18 mouse cellular contexts compared by ENCODE assay signal in genomic region chr11:100490951-100491350, GRCm38 (mm10). TPM values are rescaled to one million over a fixed set of nuclear protein-coding genes. Genes with fewer than 3 reads are reported as not detected.
DNase-seq lines count a peak whose midpoint lies in the region; ATAC-seq and TF ChIP-seq lines count a peak whose summit lies in the region.
"Had no signal": no experiment of that assay in that cellular context is flagged by ENCODE, and none has a peak within 500 bp of the region (broad histone marks: within the 10 kb centered on the region; RNA-seq: fewer than 3 reads in every experiment).

No protein-coding gene starts in this region.

- H3K9ac ChIP-seq in forebrain, postnatal 0 days: no peak overlapping the region
- no peak overlapping the region for H3K9ac ChIP-seq in forebrain, embryonic 15.5 days (replicated peaks)
- H3K9ac ChIP-seq in liver, embryonic 14.5 days (replicated peaks): no peak overlapping the region
- H3K9ac ChIP-seq in liver, embryonic 12.5 days: no peak overlapping the region
- no peak overlapping the region for H3K9ac ChIP-seq in CH12.LX (ENCODE audit: insufficient read depth, low read depth)
- H3K9ac ChIP-seq: embryonic facial prominence, embryonic 12.5 days; forebrain, embryonic 13.5 days; neural tube, embryonic 13.5 days; stomach, embryonic 15.5 days had no signal

- no peaks in the 10 kb centered on the region; the same call in 1 of the 2 replicates for H3K79me2 ChIP-seq in CH12.LX (replicated peaks; ENCODE audit: control insufficient read depth, extremely low read depth, insufficient read depth, poor library complexity, severe bottlenecking)

- in situ Hi-C loops in CH12.LX (cut with MboI; ENCODE audit: low pct_ligation_motif_present, low pct_unique_long_range_greater_than_20kb, low sequenced_read_pairs): no loop called here

- peaks cover 87% of the 10 kb centered on the region for H3K36me3 ChIP-seq in forebrain, postnatal 0 days (ENCODE audit: insufficient read depth)
- H3K36me3 ChIP-seq in forebrain, embryonic 15.5 days: peaks cover 92% of the 10 kb centered on the region
- peaks cover 32% of the 10 kb centered on the region for H3K36me3 ChIP-seq in liver, embryonic 14.5 days (replicated peaks; ENCODE audit: control insufficient read depth, insufficient read depth, low read depth)
- H3K36me3 ChIP-seq in liver, embryonic 12.5 days: peaks cover 96% of the 10 kb centered on the region
- peaks cover 82 to 94% of the 10 kb centered on the region in 2 experiments for H3K36me3 ChIP-seq in CH12.LX (replicated peaks in 1 of 2; ENCODE audit: control insufficient read depth in 1 of 2, insufficient read depth in 1 of 2, low read length in 1 of 2)

- peak; percentile 34 for TF ChIP-seq RAD21 in CH12.LX (IDR thresholded peaks at IDR 0.05; ENCODE audit: low read depth, low read length)

- no peak overlapping the region for H3K27ac ChIP-seq in forebrain, postnatal 0 days (ENCODE audit: low read depth, low read length)
- no peak overlapping the region for H3K27ac ChIP-seq in forebrain, embryonic 15.5 days (replicated peaks)
- no peak overlapping the region for H3K27ac ChIP-seq in liver, embryonic 14.5 days
- H3K27ac ChIP-seq in liver, embryonic 12.5 days: no peak overlapping the region
- no peak overlapping the region for H3K27ac ChIP-seq in CH12.LX (ENCODE audit: insufficient read depth, low read depth)
- H3K27ac ChIP-seq: embryonic facial prominence, embryonic 12.5 days; forebrain, embryonic 13.5 days; neural tube, embryonic 13.5 days; stomach, embryonic 15.5 days had no signal

- no peak for ATAC-seq in forebrain, postnatal 0 days
- ATAC-seq in forebrain, embryonic 15.5 days (replicated peaks): no peak
- no peak for ATAC-seq in liver, embryonic 14.5 days (ENCODE audit: insufficient read depth)
- no peak for ATAC-seq in liver, embryonic 12.5 days
- ATAC-seq: forebrain, embryonic 13.5 days had no signal

- no peak overlapping the region for H3K4me2 ChIP-seq in forebrain, postnatal 0 days (ENCODE audit: low read depth)
- H3K4me2 ChIP-seq in forebrain, embryonic 15.5 days (replicated peaks): no peak overlapping the region
- H3K4me2 ChIP-seq in liver, embryonic 14.5 days (ENCODE audit: low read depth): no peak overlapping the region
- H3K4me2 ChIP-seq in liver, embryonic 12.5 days: no peak overlapping the region
- no peak overlapping the region for H3K4me2 ChIP-seq in CH12.LX (ENCODE audit: insufficient read depth, low read depth, poor library complexity, severe bottlenecking)
- H3K4me2 ChIP-seq: embryonic facial prominence, embryonic 12.5 days; forebrain, embryonic 13.5 days; neural tube, embryonic 13.5 days; stomach, embryonic 15.5 days had no signal

- no peak for TF ChIP-seq POLR2A in CH12.LX (IDR thresholded peaks at IDR 0.05; ENCODE audit: low read depth, low read length)

- H3K9me3 ChIP-seq in forebrain, postnatal 0 days (ENCODE audit: low read length): no peaks in the 10 kb centered on the region
- H3K9me3 ChIP-seq in forebrain, embryonic 15.5 days: no peaks in the 10 kb centered on the region
- H3K9me3 ChIP-seq in liver, embryonic 14.5 days (ENCODE audit: control insufficient read depth, low read length): no peaks in the 10 kb centered on the region
- H3K9me3 ChIP-seq in liver, embryonic 12.5 days (replicated peaks): no peaks in the 10 kb centered on the region
- H3K9me3 ChIP-seq in CH12.LX (replicated peaks; ENCODE audit: low read length): no peaks in the 10 kb centered on the region
- H3K9me3 ChIP-seq: embryonic facial prominence, embryonic 12.5 days; forebrain, embryonic 13.5 days; neural tube, embryonic 13.5 days; stomach, embryonic 15.5 days had no signal

- H3K27me3 ChIP-seq in forebrain, postnatal 0 days (ENCODE audit: insufficient read depth, low read length): no peaks in the 10 kb centered on the region
- no peaks in the 10 kb centered on the region for H3K27me3 ChIP-seq in forebrain, embryonic 15.5 days
- no peaks in the 10 kb centered on the region for H3K27me3 ChIP-seq in liver, embryonic 14.5 days (ENCODE audit: control insufficient read depth, insufficient read depth, low read length)
- no peaks in the 10 kb centered on the region for H3K27me3 ChIP-seq in liver, embryonic 12.5 days (replicated peaks)
- no peaks in the 10 kb centered on the region for H3K27me3 ChIP-seq in CH12.LX (replicated peaks)
- H3K27me3 ChIP-seq: embryonic facial prominence, embryonic 12.5 days; forebrain, embryonic 13.5 days; neural tube, embryonic 13.5 days; stomach, embryonic 15.5 days had no signal

- peak; percentile 31 for DNase-seq in forebrain, postnatal 0 days
- DNase-seq in liver, embryonic 14.5 days (ENCODE audit: low read depth in 3 of 3, low spot score in 3 of 3): no peak
- peak; percentile 40 for DNase-seq in CH12.LX (ENCODE audit: extremely low read depth)
- peak; percentile 56 for DNase-seq in induced T-regulatory cell, adult 2 months (ENCODE audit: low read depth)
- DNase-seq in adrenal gland, adult 18-20 months (ENCODE audit: low spot score in 2 of 2): no peak
- DNase-seq in cerebellum, adult 8-10 months: no peak
- DNase-seq: adrenal gland, adult 8-10 months; heart, postnatal 4 days; kidney, postnatal 10 days had no signal

- no peaks in the 10 kb centered on the region for H3K4me1 ChIP-seq in forebrain, postnatal 0 days (ENCODE audit: insufficient read depth)
- H3K4me1 ChIP-seq in forebrain, embryonic 15.5 days: no peaks in the 10 kb centered on the region
- H3K4me1 ChIP-seq in liver, embryonic 14.5 days (replicated peaks; ENCODE audit: control insufficient read depth in 2 of 2, insufficient read depth in 2 of 2, low read length in 1 of 2): no peaks in the 10 kb centered on the region
- H3K4me1 ChIP-seq in liver, embryonic 12.5 days: no peaks in the 10 kb centered on the region
- H3K4me1 ChIP-seq in CH12.LX (ENCODE audit: control insufficient read depth in 1 of 2, insufficient read depth in 2 of 2): no peaks in the 10 kb centered on the region
- H3K4me1 ChIP-seq: embryonic facial prominence, embryonic 12.5 days; forebrain, embryonic 13.5 days; neural tube, embryonic 13.5 days; stomach, embryonic 15.5 days had no signal

- H3K4me3 ChIP-seq in forebrain, postnatal 0 days (ENCODE audit: low read depth, low read length): no peak overlapping the region
- H3K4me3 ChIP-seq in forebrain, embryonic 15.5 days: no peak overlapping the region
- no peak overlapping the region for H3K4me3 ChIP-seq in liver, embryonic 14.5 days (ENCODE audit: insufficient read depth in 1 of 2, low read depth in 2 of 2, low read length in 2 of 2)
- no peak overlapping the region for H3K4me3 ChIP-seq in liver, embryonic 12.5 days
- no peak overlapping the region for H3K4me3 ChIP-seq in CH12.LX (replicated peaks in 1 of 3; ENCODE audit: low read depth in 2 of 3, low read length in 2 of 3, poor library complexity in 1 of 3)
- H3K4me3 ChIP-seq: embryonic facial prominence, embryonic 12.5 days; forebrain, embryonic 13.5 days; neural tube, embryonic 13.5 days; stomach, embryonic 15.5 days had no signal

- dilution Hi-C loops in CH12.LX (cut with MboI; ENCODE audit: extremely low pct_ligation_motif_present, extremely low pct_unique_long_range_greater_than_20kb, low sequenced_read_pairs): no loop called here

- TF ChIP-seq CTCF in forebrain, postnatal 0 days (IDR thresholded peaks at IDR 0.05; ENCODE audit: low read depth): peak; percentile 60
- peak; percentile 46 for TF ChIP-seq CTCF in liver, embryonic 14.5 days (IDR thresholded peaks at IDR 0.05; ENCODE audit: low read depth)
- TF ChIP-seq CTCF in CH12.LX (conservative IDR thresholded peaks at IDR 0.05 in 1 of 2, IDR thresholded peaks at IDR 0.05 in 1 of 2; ENCODE audit: low read depth in 2 of 2, low read length in 2 of 2): peak in 1 of 2 experiments; percentile 85; a peak in 3 of 4 replicates

- TF ChIP-seq EP300 in liver, embryonic 14.5 days (IDR thresholded peaks at IDR 0.05; ENCODE audit: low read depth): no peak
- TF ChIP-seq EP300 in CH12.LX (IDR thresholded peaks at IDR 0.05; ENCODE audit: low read length): no peak

- WGBS in forebrain, postnatal 0 days: 89% methylated on average over 6 of the region's 6 CpGs
- WGBS in forebrain, embryonic 15.5 days: 93% methylated on average over 6 of the region's 6 CpGs
- 80% methylated on average over 6 of the region's 6 CpGs for WGBS in liver, embryonic 14.5 days (ENCODE audit: insufficient replicate concordance)
- 81% methylated on average over 6 of the region's 6 CpGs for WGBS in liver, embryonic 12.5 days (ENCODE audit: insufficient replicate concordance)

RNA-seq across cellular contexts. Expression of gene Klhl11, which starts 18.4 kb away (rescaled TPM):
- 60.1 and 73.9 TPM in 2 replicates for total RNA-seq in forebrain, postnatal 0 days (2014; rRNA removed)
- polyA plus RNA-seq in forebrain, postnatal 0 days (2015; fragmentation: Nextera tagmentation; extraction: Ambion mirVana): 7.8 and 9.6 TPM in 2 replicates
- polyA plus RNA-seq in forebrain, embryonic 15.5 days (2015; fragmentation: Nextera tagmentation; extraction: Ambion mirVana): 13.5 and 14.0 TPM in 2 replicates
- 0.90 and 1.2 TPM in 2 replicates for polyA plus RNA-seq in liver, embryonic 14.5 days (2012; rRNA removed)
- 1.8 and 2.2 TPM in 2 replicates for polyA plus RNA-seq in liver, embryonic 14.5 days (2014; fragmentation: Nextera tagmentation; extraction: Ambion mirVana)
- polyA plus RNA-seq in liver, embryonic 12.5 days (2016; fragmentation: Nextera tagmentation; extraction: Ambion mirVana): 3.6 and 4.8 TPM in 2 replicates
- total RNA-seq in CH12.LX (2012; rRNA removed) (19.5 and 24.1 TPM in 2 replicates), CH12.LX (2014; rRNA removed) (12.8 and 13.7 TPM in 2 replicates)
- 9.8 and 10.1 TPM in 2 replicates for polyA plus RNA-seq in CH12.LX (2012; ENCODE audit: insufficient read length, low read depth)
- 10 to 100 TPM; 51.5 to 58.3 TPM for total RNA-seq in adrenal gland, adult 18-20 months (2021)

RNA-seq across cellular contexts. Expression of gene Acly, which starts 36.8 kb away (rescaled TPM):
- total RNA-seq in forebrain, postnatal 0 days (2014; rRNA removed): 199 and 203 TPM in 2 replicates
- 89.9 and 109 TPM in 2 replicates for polyA plus RNA-seq in forebrain, postnatal 0 days (2015; fragmentation: Nextera tagmentation; extraction: Ambion mirVana)
- polyA plus RNA-seq in forebrain, embryonic 15.5 days (2015; fragmentation: Nextera tagmentation; extraction: Ambion mirVana): 230 and 237 TPM in 2 replicates
- polyA plus RNA-seq in liver, embryonic 14.5 days (2012; rRNA removed): 35.5 and 45.9 TPM in 2 replicates
- polyA plus RNA-seq in liver, embryonic 14.5 days (2014; fragmentation: Nextera tagmentation; extraction: Ambion mirVana): 68.2 and 76.7 TPM in 2 replicates
- polyA plus RNA-seq in liver, embryonic 12.5 days (2016; fragmentation: Nextera tagmentation; extraction: Ambion mirVana): 135 and 136 TPM in 2 replicates
- total RNA-seq in CH12.LX (2012; rRNA removed): 246 and 263 TPM in 2 replicates
- total RNA-seq in CH12.LX (2014; rRNA removed): 245 and 277 TPM in 2 replicates
- 196 and 213 TPM in 2 replicates for polyA plus RNA-seq in CH12.LX (2012; ENCODE audit: insufficient read length, low read depth)
- total RNA-seq in adrenal gland, adult 18-20 months (2021): 1,000 to 10,000 TPM; 1,875 to 2,782 TPM

RNA-seq across cellular contexts. Expression of gene Klhl10, which starts 49.2 kb away (rescaled TPM):
- total RNA-seq in forebrain, postnatal 0 days (2014; rRNA removed): 0.29 and 0.46 TPM in 2 replicates
- polyA plus RNA-seq in forebrain, postnatal 0 days (2015; fragmentation: Nextera tagmentation; extraction: Ambion mirVana): 0.53 and 0.65 TPM in 2 replicates
- 0.67 and 0.69 TPM in 2 replicates for polyA plus RNA-seq in forebrain, embryonic 15.5 days (2015; fragmentation: Nextera tagmentation; extraction: Ambion mirVana)
- 0.08 and 0.16 TPM in 2 replicates for polyA plus RNA-seq in liver, embryonic 14.5 days (2012; rRNA removed)
- 0.11 and 0.15 TPM in 2 replicates for polyA plus RNA-seq in liver, embryonic 14.5 days (2014; fragmentation: Nextera tagmentation; extraction: Ambion mirVana)
- polyA plus RNA-seq in liver, embryonic 12.5 days (2016; fragmentation: Nextera tagmentation; extraction: Ambion mirVana): 0.12 and 0.32 TPM in 2 replicates
- total RNA-seq in CH12.LX (2012; rRNA removed) (0.67 and 1.1 TPM in 2 replicates), CH12.LX (2014; rRNA removed) (0.48 and 0.54 TPM in 2 replicates)
- polyA plus RNA-seq in CH12.LX (2012; ENCODE audit: insufficient read length, low read depth): 0.30 and 0.56 TPM in 2 replicates
- total RNA-seq in adrenal gland, adult 18-20 months (2021): under 1 TPM; 0.67 to 0.96 TPM
- total RNA-seq: granulocyte monocyte progenitor cell, adult 5-6 weeks; megakaryocyte-erythroid progenitor cell, adult 5-6 weeks had no signal
- polyA plus RNA-seq: liver, embryonic 16.5 days had no signal

RNA-seq across cellular contexts. Expression of gene Nt5c3b, which starts 49.3 kb away (rescaled TPM):
- 63.0 and 80.5 TPM in 2 replicates for total RNA-seq in forebrain, postnatal 0 days (2014; rRNA removed)
- polyA plus RNA-seq in forebrain, postnatal 0 days (2015; fragmentation: Nextera tagmentation; extraction: Ambion mirVana): 113 and 118 TPM in 2 replicates
- 103 and 112 TPM in 2 replicates for polyA plus RNA-seq in forebrain, embryonic 15.5 days (2015; fragmentation: Nextera tagmentation; extraction: Ambion mirVana)
- polyA plus RNA-seq in liver, embryonic 14.5 days (2012; rRNA removed): 10.2 and 13.0 TPM in 2 replicates
- polyA plus RNA-seq in liver, embryonic 14.5 days (2014; fragmentation: Nextera tagmentation; extraction: Ambion mirVana): 15.5 and 16.3 TPM in 2 replicates
- polyA plus RNA-seq in liver, embryonic 12.5 days (2016; fragmentation: Nextera tagmentation; extraction: Ambion mirVana): 38.3 and 38.6 TPM in 2 replicates
- total RNA-seq in CH12.LX (2012; rRNA removed) (54.4 and 60.3 TPM in 2 replicates), CH12.LX (2014; rRNA removed) (50.1 and 54.2 TPM in 2 replicates)
- polyA plus RNA-seq in CH12.LX (2012; ENCODE audit: insufficient read length, low read depth): 63.5 and 68.2 TPM in 2 replicates
- 10 to 100 TPM; 45.6 to 50.0 TPM for total RNA-seq in adrenal gland, adult 18-20 months (2021)

RNA-seq across cellular contexts. Expression of gene Ttc25, which starts 54.5 kb away (rescaled TPM):
- total RNA-seq in forebrain, postnatal 0 days (2014; rRNA removed): 1.2 and 2.2 TPM in 2 replicates
- polyA plus RNA-seq in forebrain, postnatal 0 days (2015; fragmentation: Nextera tagmentation; extraction: Ambion mirVana): 1.1 and 1.8 TPM in 2 replicates
- 1.1 and 2.1 TPM in 2 replicates for polyA plus RNA-seq in forebrain, embryonic 15.5 days (2015; fragmentation: Nextera tagmentation; extraction: Ambion mirVana)
- 0.01 and 0.03 TPM in 2 replicates for polyA plus RNA-seq in liver, embryonic 14.5 days (2012; rRNA removed)
- polyA plus RNA-seq in liver, embryonic 14.5 days (2014; fragmentation: Nextera tagmentation; extraction: Ambion mirVana): 0.13 and 0.19 TPM in 2 replicates
- polyA plus RNA-seq in liver, embryonic 12.5 days (2016; fragmentation: Nextera tagmentation; extraction: Ambion mirVana): 0.10 and 0.14 TPM in 2 replicates
- total RNA-seq in CH12.LX (2012; rRNA removed) (1.3 and 1.8 TPM in 2 replicates), CH12.LX (2014; rRNA removed) (0.51 and 0.70 TPM in 2 replicates)
- polyA plus RNA-seq in CH12.LX (2012; ENCODE audit: insufficient read length, low read depth): 6.4 and 12.8 TPM in 2 replicates
- total RNA-seq in adrenal gland, adult 18-20 months (2021): 10 to 100 TPM in 1 of 2 experiments, 1 to 10 TPM in 1; 8.8 to 18.8 TPM
- total RNA-seq: megakaryocyte-erythroid progenitor cell, adult 5-6 weeks had no signal

Comparison
In these comparisons a context has a peak if more than half of its experiments do, and no peak if none do; other contexts are left out.
1. DNase-seq: peak in forebrain, postnatal 0 days (single experiment), CH12.LX (single experiment) and induced T-regulatory cell, adult 2 months (single experiment); none in liver, embryonic 14.5 days (0 of 3), adrenal gland, adult 18-20 months (0 of 2) and cerebellum, adult 8-10 months (single experiment).